Mouse (Mus musculus) embryo, embryonic 10.5 days (tissue): Measurements from ENCODE around the gene 3110082I17Rik.
A peak's percentile ranks its signal among the peaks of the same experiment; 100 is the strongest.
"Not testable (repeated sequence)": the region's sequence is repeated elsewhere in the genome, so short reads cannot be mapped to it uniquely, and the experiment has no call there.

ENCODE experiments used
- DNase-seq: peaks from one replicate; pipeline ENCODE4 v3.0.0-alpha.2; 2015; ENCODE audit warnings: low spot score

Gene 3110082I17Rik

DNA sequence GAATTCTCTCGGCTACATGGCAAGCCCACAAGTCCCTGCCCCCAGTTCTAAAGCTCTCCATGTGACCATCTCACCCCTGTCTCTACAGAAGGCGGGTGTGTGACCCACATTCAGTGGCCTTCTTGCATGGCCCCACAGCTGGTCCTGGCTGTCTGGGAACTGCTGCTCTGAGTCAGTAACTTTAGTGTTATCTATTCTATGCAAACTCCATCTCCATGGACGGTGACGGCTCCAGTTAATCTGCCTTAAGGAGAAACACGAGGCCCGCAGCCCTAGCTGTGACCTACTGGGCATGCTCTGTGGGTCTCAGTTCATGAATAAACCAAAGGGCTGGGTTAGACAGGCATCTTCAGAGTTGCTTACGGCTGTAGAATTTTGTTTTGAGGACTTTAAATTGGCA lies 65.9 kb downstream of the 3110082I17Rik start:
- DNase-seq = no peak

GRCm38 (mm10) chr5:139393197-139393588 lies 67.1 kb downstream of the 3110082I17Rik start:
- no peak for DNase-seq

DNA sequence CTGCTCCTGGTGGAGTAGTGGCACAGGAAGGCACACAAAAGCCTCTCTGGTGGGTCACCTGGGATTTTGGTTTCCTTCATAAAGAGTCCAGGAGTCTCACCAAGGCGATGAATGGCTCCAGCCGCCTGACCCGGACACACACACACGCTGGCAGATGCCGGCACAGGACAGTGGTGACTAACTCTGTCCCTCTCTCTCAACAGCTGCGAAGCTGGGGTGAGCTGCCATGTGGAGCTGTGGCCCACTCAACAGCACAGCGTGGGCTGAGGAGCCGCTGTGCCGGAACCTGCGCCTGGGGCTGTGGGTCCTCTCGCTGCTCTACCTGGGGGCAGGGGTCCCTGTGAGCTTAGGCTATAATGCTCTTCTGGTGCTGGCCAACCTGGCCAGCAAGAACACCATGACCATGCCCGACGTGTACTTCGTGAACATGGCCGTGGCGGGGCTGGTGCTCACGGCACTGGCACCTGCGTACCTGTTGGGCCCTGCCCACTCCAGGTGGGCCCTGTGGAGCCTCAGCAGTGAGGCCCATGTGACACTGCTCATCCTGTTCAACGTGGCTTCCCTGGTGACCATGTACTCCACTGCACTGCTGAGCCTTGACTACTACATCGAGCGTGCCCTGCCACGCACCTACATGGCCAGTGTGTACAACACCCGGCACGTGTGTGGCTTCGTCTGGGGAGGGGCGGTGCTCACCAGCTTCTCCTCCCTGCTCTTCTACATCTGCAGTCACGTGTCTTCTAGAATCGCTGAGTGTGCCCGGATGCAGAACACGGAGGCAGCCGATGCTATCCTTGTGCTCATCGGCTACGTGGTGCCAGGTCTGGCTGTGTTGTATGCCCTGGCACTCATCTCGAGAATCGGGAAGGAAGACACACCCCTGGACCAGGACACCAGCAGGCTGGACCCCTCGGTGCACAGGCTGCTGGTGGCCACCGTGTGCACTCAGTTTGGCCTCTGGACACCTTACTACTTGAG lies 67.8 kb downstream of the 3110082I17Rik start:
- DNase-seq = no peak

GRCm38 (mm10) chr5:139391309-139391990 lies 68.9 kb downstream of the 3110082I17Rik start:
- no peak for DNase-seq

- not testable (repeated sequence) for DNase-seq
Observed at GRCm38 (mm10) chr5:139390324-139391119, 69.8 kb downstream of the 3110082I17Rik start.

DNA sequence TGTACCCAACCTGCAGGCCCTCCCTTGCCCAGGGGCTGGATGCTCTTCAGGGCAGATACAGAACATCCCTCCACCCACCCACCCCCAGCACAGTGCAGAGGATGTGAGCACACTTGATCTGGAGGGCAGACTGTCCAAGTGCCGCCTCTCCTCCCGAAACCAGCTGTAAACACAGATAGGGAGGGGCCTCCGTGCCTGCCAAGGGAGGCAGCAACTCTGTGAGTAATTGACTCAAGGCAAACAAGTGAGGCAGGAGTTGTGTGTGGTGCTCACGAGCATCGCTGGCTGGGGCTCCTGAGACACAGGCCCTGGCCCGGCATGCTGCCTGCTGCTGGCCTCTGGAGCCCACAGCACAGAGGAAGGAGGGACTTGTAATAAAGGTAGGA lies 70.7 kb downstream of the 3110082I17Rik start:
- DNase-seq = no peak

- DNase-seq = no peak
Observed at GRCm38 (mm10) chr5:139388694-139389675, 71.3 kb downstream of the 3110082I17Rik start.

GRCm38 (mm10) chr5:139388195-139388570 lies 72.1 kb downstream of the 3110082I17Rik start:
- DNase-seq = no peak

DNA sequence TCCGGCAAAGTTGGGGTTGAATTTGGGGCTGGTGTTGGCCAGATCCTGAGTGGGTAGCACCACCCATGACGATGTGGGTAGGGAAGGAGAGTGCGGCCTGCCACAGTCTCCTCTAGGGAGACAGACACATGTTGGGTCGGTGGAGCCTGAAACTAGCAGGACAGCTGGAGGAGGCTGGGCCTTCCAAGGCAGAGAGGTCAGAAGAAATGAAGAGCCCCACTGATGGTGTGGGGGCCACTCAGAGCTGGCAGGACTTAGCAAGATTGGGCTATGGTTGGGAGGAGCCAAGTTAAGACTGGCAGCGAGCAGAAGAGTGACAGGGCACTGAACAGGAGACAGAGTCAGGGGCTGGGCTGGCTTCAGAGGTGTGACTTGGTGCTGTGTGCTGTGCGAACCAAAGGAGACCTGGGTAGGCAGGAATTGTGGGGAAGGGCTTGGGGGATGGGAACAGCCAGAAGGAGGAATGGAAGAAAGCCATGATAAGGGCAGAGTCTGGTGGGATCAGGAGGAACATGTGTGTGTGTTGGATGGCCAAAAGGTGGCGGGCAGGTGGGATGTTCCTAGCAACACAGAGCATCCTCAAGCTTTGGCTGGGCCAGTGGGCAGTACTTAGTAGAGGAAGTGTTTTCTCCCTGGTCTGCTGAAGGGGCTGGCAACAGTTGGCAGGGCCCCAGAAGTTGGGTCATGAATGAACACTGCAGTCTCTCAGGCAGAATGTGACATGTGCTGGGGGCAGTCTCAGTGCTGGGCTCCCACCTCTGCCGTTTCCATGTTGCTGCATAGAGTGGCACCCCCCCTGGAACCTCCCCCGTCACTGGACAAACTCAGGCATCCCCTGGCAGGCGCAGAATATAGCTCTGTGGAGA lies 72.8 kb downstream of the 3110082I17Rik start:
- no peak for DNase-seq

- DNase-seq = no peak
Observed at GRCm38 (mm10) chr5:139386047-139386446, 74.3 kb downstream of the 3110082I17Rik start.

DNA sequence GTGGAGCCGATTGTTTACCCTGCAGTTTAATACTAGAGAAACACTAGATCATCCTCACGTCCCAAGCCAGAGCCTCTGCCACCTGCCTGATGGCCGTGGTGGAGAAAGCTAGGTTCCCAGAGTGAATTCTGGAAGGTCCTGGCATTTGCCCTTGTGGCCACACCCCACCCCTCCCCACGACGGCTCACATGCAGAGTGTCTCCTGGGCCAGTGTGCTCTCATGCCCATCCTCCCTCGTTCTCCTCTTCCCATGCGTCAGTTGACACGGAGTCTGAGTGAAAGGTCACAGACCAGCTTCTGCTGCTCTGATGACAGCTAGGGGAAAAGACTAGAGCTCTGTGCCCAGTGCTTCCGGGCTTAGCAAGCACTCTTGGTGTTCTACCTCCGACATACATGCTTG lies 75.8 kb downstream of the 3110082I17Rik start:
- no peak for DNase-seq

GRCm38 (mm10) chr5:139383234-139383633 lies 77.1 kb downstream of the 3110082I17Rik start:
- no peak for DNase-seq

DNA sequence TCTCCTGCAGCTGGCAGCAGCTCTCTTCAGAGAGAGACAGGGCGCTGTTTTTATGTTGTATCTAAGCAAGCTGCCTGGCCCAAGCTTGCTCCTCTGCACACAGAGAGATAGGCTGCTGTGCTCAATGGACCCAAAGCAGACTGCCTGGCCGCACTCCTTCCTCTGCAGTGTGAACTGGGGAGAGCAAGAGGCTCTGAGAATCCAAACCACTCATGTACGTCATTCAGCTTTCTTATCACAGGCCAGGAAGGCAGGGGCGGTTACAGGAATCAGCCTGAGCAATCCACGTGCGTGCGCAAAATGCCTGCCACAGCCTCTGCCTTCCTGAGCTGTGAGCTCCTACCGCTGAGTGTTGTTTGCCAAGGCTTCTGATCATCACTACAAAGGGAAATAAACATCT lies 77.6 kb downstream of the 3110082I17Rik start:
- no peak for DNase-seq

DNA sequence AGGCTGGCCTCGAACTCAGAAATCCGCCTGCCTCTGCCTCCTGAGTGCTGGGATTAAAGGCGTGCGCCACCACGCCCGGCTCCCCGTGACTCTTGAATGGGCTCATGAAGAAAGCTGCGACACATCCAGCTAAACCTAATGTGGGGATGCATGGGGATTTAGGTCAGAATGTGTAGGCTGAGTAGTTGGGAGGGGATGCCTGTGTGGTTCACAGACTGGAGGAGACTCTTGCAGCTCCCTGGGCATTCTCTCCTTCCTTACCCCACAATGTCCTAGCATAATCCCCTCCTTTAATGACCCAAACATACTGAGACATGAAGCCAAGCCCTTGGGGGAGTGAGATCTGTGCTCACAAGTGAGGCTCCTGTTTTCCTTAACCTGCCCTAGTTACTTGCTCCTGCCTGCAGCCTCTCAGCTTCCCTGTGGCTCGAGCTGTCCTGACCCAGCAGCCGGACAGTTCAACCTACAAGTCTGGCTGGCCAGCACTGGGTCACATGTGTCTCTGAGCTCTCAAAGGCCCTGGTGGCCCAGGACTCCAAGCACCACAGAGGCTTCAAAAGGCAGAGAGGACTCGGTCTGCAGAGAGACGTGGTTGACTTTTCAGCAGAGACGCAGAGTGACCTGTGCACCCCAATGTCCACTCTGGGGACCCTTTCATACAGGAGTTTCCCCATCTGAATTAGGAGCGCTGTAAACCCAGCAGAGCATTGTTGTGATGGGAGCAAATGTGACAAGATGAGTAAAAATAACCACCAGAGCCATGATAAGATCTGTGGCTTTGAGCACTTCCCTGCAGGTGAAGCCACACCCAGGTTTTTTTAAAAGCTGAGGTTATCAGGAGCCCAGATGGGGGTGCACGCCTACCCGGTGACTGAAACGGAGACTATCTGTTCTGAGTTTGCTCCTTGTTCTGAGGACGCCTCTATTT lies 78.5 kb downstream of the 3110082I17Rik start:
- DNase-seq = no peak

DNA sequence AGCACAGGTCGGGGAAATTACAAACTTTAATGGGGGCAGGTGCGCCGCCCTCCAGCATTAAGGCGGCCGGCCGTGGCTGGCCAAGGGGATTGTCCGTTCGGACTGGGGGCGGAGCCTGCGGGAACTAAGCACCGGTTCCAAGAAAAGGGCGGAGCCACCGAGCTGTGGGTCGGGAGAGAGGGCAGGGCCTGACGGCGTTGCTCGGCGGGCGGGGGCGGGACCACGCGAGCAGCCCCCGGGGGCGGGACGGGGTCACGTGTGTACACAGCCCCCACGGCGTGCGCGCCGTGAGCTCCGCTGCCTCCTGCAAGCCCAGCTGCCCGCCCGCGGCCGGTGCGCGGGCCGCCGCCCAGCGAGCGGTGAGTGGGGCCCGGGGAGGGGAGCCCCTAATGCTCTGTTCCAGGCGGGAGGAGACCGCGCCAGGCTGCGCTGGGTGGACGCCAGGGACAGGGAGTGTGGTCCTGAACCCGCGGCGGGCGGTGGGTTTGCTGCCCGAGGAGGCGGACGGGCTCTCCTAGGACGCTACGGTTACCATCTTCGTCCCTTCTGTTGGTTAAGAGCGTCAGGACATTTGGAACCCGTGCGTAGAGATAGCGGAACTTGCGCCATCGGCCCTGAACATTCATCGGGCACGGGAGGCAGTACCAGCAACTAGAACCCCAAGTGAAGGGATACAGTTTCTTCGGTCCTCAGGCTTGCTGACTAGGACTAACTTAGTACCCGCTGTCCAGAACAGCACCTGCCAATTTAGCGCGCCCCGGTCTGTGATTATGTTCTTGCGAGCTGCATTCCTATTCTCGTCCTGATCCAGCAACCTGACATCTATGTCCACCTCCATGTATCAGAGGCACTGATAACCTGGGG lies 79.7 kb downstream of the 3110082I17Rik start:
- peak; percentile 95 for DNase-seq

GRCm38 (mm10) chr5:139379771-139380384 lies 80.4 kb downstream of the 3110082I17Rik start:
- no peak for DNase-seq

DNA sequence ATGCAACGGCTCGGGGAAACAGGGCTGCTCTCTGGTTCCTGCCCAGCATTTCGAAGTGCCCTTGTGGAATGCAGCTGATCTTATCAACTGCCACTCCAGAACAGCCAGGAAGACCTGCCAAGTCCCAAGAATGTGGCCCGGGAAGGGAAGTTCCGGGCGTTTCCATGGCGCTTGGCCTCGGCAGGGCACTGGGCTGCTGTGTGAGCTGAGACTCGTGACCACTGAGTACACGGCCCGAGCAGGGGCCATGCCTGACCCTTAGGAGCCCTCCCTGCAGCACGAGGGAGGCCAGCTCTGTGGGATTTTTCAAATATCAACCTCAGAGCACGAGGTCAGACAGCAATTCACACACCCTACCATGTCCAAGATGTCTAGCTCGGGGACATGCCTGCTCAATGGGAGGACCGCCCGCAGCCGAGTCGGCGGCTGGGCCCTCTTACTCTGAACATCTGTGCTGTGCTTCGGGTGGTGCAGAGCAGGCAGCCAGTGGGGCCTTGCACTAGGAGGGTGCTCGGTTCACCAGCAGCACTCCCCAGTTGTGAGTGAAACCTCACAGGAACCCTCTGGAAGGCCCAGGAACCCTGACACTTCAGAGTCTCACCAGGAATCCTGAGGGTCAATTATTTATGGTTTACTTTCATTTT lies 81.2 kb downstream of the 3110082I17Rik start:
- DNase-seq = peak; percentile 53
